Mouse (Mus musculus): ENCODE results near the gene Atpaf1. TPM values are rescaled to one million over a fixed set of nuclear protein-coding genes. Genes with fewer than 3 reads are reported as not detected.

The Atpaf1 gene
- total RNA-seq (2021) = 10 to 100 TPM; 49.6 to 60.5 TPM

DNA sequence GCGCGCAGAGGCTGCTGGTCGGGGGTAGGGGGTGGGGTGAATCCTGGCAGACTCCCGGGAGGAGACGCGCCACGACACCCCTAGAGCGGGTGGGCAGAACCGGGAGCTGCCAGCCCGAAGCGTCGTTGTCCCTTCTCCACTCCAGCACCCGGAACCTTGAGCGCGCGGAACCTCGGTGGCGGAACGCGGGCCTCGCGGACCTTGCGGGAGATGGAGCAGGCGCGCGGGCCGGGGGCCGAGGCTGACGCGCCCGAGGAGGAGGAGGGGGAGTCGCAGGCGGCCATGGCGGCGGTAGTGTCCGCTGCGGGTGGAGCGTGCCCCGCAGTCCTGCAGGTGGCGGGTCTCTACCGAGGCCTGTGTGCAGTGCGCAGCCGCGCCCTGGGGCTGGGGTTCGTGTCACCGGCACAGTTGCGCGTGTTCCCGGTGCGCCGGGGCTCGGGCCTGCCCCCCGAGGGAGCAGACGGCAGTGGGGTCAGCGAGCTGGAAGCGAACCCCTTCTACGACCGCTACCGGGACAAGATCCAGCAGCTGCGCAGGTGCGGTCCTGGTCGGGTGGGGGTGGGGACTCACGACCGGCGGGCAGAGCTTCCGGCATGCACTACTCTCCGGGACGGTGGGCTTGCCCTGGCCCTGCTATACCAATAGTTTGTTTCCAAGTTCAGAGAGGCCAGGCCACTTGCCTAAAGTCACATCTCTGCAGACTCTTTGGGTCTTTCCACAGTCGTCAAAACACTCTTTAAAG, at the start of gene Atpaf1:
Gene Atpaf1, plus strand, starts transcription at position 44 of the 742 bp plus-strand sequence.
- peak; percentile 81 to 82 for DNase-seq

DNA sequence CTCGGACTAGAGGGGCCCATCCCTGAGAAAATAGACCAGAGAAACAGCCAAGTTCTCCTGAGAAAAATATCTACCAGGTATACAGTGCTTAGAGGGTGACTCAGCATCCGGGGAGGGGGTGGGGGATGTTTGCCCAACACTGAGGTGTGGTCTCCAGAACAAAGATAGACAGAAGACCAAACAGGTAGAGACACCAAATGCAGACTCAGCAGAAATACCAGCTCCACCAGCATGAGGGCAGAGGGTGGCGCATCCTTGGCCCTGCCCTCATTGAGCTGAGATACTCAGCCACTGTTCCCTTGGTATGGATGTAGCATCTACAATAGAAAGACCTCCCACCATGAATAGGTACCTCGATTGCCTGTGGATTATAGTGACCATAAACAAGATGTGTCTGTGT, 49.7 kb upstream of the Atpaf1 start:
- DNase-seq = no peak

DNA sequence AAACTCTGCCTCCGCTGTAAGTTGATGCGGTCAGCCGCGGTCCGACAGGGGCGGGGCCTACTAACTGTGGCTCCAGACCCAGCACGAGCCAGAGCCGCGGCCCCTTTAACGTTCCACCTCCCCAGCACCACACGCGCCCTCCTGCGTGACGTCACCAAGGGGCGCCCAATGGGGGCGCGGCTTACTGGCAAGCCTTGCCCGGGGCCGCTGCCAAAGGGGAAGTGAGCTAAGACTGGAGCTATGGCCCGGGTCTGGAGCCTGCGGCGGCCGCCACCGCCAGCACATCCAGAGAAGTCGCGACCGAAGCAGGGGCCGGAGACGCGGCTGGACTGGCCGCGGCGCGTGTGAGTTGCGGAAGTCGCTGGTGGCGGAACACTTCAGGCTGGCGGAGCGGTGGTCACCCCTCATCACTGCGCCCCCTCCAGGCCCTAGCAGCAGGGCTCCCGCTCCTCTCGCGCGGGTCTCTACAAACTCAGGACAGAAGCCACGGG, 47.0 kb upstream of the Atpaf1 start, which contains the start of gene Efcab14:
Gene Efcab14, plus strand, starts transcription at position 194 of the 491 bp plus-strand sequence.
- peak; percentile 98 for DNase-seq

DNA sequence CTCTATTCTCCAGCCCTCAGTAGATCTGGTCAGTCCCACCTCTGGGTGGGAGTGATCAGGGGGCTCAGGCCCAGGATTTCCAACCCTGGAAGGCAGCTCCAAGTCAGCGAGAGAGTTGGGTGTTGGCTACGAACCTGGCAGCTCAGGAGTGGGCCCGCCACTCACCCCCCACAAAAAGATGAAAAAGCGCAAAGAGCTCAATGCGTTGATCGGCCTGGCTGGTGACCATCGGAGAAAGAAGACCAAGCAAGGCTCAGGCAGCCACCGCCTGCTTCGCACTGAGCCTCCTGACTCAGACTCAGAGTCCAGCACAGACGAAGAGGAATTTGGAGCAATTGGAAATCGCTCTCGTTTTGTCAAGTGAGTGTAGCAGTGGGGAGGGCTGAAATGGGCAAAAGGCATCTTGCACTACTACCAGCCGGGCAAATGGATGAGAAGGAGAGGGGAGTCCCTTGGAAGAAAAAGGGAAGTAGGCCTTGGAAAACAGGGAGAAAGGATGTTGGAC, 46.1 kb upstream of the Atpaf1 start:
- no peak for DNase-seq

DNA sequence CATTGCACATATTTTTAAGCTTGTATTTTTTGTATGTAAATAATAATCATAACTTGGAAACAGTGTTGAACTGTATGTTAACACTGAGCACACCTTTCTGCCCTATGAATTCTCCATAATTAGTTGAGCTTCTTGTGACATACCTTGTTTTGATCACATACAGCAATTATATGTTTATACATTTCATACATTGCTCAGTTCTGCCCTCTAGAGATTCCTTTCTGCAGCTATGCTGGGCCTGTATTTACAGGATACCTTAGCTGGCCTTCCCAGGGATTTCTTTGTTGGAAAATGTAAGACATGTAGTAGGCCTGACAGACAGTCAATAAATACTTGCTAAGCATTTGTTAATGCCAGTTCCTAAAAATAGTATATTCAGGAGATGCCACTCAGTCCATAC, 42.0 kb upstream of the Atpaf1 start:
- DNase-seq = no peak

DNA sequence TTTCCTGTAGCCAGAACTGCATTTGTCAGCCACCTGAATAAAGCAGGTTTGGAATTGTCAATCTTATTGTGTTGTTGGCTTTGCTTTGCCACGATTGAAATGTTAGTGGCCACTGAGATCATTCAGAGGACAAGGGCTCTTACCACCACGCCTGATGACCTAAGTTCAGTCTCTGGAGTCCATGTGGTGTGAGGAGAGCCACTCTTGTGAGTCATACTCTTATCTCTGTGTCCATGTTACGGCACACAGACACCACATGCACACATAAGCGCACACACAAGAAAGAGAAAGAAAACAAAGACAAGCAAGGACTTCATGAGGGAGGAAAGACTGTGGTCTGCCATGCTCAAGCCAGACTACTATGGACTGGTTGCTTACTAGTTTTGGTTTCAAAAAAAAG, 41.5 kb upstream of the Atpaf1 start:
- no peak for DNase-seq

DNA sequence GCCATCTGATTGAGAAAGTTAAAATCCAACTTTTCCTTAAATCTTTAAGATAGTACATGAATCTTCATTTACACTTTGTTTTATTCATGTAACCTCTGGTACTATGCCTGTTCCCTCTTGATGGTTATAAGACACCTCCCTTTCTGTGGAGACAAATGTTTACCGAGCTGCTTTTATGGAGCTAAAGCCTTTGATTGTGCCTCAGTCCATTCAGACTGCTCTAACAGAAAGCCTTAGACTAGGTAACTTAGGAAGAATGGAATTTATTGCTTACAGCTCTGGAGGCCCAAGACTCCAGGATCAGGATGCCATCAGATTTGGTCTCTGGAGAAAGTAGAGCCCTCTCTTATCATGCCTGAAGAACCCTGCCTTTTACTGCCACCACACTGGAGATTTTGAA, 36.4 kb upstream of the Atpaf1 start:
- DNase-seq = no peak

DNA sequence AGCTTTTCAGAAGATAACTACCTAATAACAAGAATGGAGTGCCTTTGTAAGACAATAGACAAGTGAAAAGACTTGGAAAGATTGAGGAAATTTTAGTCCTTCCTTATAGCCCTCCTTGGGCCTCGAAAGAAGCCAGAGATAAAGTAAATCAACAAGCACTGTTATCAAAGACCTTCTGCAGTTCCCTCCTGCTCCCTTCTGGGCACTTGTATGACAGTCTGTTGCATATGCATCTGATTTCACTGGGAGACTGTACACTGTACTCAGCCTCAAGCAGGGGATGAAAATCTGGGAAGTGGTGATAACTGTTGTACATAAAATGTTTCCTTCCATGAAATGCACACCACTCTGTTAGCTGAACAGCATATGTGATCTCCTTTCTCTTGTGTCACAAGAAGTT, 35.3 kb upstream of the Atpaf1 start:
- DNase-seq = no peak

DNA sequence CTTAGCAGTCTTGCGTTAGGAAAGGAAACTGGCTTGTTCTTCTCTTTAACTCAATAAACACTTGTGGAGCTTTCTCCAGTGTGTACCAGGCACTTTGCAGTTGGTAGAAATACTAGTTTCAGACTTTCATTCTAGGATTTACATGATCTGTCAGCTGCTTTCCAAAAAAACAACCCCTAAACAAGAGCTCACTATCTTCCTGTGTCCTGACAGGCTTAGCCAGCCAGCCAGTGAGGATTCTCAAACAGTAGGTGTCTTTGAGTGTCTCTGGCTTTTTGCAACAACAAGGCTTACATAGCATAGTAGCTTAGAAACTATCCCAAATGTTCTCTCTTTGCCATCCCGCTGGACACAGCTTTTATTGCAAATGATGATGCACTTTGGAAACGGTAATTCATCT, 30.5 kb upstream of the Atpaf1 start:
- DNase-seq = no peak

DNA sequence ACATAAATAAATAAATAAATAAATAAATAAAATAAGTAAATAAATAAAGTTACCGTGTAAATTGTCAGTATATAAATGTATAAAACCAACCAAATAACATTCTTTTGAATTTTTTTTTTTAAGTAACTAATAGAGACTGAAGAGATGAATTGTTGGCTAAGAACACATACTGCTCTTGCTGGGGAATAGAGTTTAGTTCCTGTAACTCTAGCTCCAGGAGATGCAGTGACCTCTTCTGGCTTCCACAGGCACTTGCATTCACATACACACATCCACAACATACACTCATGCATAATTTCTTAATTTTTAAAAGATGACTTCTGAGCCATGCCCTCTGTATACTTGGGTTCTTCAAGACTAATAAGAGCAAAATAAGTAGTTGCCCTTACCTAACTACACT, 29.8 kb upstream of the Atpaf1 start:
- no peak for DNase-seq

DNA sequence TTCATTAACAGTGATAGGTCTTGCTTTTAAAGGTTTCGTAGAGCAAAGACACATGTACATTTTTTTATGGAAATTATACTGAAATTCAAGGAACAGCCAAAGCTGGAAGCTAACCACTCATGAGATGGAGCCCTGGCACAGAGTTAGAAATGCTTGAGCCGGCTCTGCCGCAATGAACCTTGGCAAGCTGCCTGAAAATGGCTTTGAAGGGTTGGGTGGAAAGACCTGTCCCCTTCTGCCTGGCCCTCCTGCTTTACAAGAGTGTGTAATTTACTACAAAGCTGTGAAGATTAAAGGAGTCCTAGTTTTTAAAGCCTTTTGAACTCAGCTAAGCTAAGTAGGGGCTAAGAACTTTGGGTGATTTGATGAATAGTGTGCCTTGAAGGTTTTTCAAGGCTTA, 23.4 kb upstream of the Atpaf1 start:
- DNase-seq = no peak

DNA sequence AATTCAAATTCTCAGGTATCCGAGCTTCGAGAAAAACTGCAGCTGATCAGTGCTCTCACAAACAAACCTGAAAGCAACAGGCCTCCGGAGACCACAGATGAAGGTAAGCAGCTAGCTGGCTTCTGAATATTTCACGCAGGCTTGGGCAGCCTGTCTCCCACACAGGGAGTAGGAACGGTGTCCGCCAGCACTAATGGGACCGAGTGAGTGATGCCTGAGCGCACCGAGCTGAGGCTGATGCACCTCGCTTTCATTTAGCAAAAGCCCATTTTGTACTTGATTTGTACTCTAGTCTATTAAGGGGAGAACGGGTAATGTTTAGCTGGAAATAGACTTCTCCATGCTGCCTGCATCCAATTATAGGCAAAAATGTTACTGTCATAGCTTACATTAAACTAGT, 20.0 kb upstream of the Atpaf1 start:
- no peak for DNase-seq

DNA sequence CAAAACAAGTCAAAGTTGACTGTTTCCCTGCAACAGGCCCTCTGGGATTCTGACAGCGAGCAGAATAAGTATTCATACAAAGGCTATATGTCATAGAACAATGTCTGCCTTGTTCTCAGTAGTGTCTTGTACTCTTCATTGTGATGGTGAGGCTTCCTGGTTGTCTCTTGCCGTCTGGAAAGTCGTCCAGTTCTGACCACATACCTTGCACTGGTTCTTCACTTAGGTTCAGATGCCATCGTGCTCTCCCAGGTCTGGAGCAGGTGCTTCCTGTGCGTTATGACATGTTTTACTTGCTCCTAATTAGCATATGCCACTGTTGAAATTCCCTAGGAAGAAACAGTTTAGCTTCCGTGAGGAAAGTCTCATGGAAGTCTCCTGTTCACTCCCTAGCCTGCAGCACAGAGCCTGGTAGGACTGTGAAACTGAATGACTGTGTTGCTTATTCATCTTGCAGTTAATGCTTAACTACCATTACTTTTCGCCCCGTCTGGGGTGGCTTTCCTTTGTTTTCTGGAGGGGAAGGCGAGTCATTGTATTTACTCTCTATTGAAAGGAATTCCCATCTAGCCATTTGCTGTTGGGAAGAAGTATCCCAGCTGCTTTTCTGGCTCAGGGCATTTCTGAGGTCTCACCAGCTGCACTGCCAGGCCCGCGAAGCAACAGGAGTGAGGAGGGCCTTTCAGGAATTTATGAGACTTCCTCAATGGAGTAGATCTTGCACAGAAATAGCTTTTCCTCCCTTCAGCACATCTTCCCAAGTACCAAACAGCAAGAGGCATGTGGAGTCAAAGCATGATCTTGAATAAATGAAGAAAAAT, 16.8 kb upstream of the Atpaf1 start:
- DNase-seq = no peak

DNA sequence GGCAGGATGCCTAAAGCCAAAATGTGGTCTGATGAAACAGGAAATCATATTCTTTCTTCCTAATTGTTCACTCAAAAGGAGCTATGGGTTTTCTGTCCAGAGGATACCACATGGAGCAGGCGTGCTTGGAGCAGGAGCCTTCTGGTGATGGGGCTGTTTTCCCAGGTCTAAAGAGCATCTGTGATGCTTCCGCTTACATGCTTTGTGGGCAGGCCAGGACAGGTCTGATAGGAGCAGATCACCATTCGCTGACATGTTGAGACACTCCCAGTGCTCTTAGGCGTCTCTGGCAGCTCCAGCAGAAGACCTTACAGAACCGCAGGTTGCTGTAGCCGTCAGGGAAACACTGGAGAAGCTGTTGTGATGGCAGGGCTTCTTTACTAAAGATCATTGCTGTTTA, 9.6 kb upstream of the Atpaf1 start:
- DNase-seq = no peak

DNA sequence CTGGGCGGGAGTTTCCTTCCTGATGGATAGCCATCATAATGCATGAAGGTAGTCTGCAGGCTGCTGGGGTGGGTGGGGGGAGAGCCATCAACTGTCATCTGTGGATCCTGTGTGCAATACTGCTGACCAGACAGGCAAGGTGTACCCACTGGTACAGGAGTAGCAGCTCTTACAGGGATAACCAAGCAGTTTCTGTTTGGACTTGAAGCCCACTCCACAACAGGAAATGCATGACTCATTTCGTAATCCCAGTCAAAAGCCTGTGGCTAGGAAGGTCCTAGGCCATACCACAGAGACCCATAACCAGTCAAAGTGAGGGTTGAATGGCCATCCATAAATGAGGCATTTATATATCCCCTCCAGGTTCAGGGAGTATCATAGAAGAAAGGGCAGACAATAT, 7.0 kb upstream of the Atpaf1 start:
- DNase-seq = no peak

DNA sequence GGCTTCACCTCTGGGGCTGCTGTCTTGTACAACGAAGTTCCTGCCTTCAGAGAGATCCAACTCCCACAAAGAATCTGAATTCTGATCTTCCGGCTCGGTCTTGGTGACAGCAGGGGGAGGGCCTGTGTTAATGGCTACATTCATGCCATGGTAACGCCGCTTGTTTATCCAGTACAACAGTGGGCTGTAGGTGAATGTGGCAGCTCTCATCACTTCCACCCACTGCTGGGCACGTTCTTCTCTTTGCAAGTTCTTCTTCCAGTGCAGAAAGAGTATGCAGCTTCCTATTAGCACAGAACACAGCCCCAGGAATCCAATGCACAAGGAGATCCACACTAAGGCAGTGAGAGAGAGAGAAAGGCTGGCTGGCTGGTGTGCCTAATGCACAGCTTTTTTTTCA, 4.3 kb upstream of the Atpaf1 start:
- no peak for DNase-seq

DNA sequence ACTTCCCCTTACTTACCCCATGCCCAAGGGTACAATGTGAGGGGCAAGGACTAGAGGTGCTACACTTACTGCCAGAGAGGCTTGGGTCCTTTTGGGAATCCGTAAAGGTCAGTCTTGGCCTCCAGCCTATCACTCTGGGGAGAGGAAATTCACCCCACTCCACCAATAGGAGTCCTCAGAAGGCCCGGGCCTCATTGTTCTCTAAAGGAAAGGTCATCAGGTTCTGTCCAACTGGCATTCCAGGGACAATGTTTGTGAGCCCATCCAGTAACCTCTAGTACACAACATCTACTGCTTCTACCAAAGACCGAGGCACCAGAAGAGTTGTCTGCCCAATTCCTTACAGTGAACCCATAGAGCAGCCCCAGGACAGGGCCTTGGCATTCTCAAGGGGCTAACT, 3.7 kb upstream of the Atpaf1 start, which contains the start of gene Tex38:
Gene Tex38, minus strand, starts transcription at position 101 of the 400 bp plus-strand sequence.
- DNase-seq = no peak

DNA sequence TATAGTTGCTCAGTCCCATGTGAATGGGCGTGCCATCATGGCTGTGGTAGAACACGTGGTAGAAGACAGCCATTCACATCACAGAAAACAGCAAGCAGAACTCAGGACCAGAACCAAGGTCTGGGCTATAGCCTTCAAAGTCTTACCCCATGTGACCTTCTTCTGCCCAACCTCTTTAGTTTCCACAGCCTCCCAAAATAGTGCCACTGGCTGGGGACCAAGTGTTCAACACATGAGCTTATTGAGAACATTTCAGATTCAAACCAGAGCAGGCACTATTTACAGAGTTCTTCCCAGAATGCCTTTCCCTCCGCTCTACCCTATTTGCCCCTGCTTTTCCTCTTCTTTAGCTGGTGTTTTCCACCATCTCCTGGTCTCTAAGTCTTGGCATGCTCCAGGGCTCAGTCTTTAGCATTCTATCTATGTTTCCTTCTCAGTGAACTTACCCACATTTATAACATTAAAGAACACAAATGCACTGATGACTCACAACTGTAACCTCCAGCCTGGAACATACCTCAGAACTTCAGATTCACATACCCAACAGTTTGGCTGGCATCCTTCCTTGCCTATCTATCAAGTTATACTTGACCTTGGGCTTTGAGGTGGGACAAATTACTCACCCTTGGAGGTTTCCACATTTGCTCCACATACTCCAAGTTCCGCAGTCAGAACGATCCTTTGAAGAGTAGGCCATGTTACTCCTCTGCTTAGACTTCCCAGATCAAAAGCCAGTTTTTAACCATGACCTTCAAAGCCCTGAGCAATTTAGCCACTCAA, 2.4 kb upstream of the Atpaf1 start:
- DNase-seq = no peak

DNA sequence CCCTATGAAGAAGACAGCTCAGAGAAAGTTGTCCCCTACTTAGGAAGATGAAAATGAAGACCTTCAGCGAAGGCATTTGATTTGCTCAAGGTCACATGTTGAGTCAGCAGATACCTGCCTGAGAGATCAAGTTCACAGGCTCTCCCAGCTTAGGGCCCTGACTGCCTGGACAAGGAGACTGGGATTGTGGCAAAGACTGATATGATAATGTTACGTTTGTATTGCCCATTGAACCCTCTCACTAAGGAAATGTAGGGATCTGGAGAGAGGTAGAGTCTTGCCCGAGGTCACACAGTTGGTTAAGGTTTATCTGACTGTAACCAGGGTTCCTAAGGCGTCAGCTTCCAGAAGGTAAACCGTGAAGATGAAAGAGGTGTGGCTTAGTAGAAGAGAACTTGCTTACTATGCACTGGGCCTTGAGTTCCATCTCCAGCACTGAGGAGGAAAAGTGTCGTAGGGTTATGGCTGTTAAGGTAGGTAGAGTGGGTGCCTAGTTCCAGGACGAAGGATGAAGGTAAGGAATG, 961 bp downstream of the Atpaf1 start:
- no peak for DNase-seq

DNA sequence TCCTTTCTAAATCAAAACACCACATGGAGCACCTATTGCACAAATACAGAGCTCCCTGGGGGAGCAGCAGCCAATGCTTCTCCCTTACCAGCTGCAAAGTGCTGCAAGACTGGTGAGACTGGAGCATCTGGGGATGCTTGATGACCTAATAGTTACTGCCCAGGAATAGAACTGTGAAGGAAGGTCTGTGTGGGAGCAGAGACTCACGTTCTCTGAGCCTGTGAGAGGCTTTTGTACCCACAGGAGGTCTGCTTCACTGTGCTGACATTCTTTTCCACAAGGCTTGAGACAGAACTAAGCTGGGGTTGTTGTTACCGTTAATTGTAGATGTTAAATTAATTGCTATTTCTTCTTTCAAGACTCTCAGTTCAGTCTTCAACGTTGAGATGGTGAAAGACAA, 6.3 kb downstream of the Atpaf1 start:
- no peak for DNase-seq

DNA sequence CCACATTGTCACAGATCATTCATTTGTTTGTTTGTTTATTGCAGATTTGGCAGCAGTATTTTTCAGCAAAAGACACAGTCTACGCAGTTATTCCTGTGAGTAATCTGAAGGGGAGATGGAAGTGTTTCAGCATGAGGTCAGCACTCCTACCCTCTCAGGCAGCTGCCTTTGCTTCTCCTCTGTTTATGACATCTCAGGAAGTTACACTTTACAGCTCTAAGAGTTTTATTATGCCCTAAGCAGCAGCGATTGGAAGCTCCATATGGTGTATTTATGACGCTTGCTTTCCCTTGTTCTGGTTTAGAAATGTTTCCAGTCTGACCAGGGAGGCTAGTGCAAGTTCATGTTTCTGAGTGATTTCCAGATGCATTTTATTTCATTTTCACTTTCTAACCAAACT, 10.7 kb downstream of the Atpaf1 start:
- DNase-seq = no peak

DNA sequence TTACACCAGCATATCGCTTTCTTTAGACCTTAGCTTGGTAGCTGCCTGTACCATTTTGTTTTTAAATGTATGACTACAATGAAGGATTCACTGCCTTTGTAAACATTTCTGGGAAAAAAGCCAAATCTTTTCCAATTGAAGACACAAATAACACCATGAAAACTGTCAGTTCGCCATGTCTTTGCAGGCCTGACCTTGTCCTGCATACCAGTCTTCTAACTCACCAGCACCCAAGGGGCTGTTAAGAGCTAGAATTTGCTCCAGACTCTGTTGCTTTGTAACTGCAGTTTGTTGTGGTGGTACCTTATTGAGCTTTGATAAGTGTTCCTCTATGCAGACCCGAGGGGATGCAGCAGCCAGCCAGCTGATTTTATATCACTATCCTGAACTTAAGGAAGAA, 15.4 kb downstream of the Atpaf1 start:
- DNase-seq = no peak

Data from layer of hippocampus, postnatal 36 days (tissue).